Mouse (Mus musculus) right cerebral cortex, postnatal 25 days (tissue): ENCODE measurements around the gene Tapt1.

Experiments
- DNase-seq: peaks from one replicate; pipeline ENCODE4 v3.0.0; 2022

The Tapt1 gene

GRCm38 (mm10) chr5:44233933-44234332, 7.5 kb upstream of the Tapt1 start:
- DNase-seq = no peak

GRCm38 (mm10) chr5:44228756-44229155, 2.3 kb upstream of the Tapt1 start:
- DNase-seq = no peak

GRCm38 (mm10) chr5:44228323-44228722, 1.9 kb upstream of the Tapt1 start:
- DNase-seq = no peak

GRCm38 (mm10) chr5:44227462-44227840, 1.0 kb upstream of the Tapt1 start:
- no peak for DNase-seq

- DNase-seq = no peak
Measured at GRCm38 (mm10) chr5:44225911-44226520, 410 bp downstream of the Tapt1 start.

GRCm38 (mm10) chr5:44224916-44225600, 1.4 kb downstream of the Tapt1 start:
- no peak for DNase-seq

- no peak for DNase-seq
Measured at GRCm38 (mm10) chr5:44224251-44224650, 2.2 kb downstream of the Tapt1 start.

GRCm38 (mm10) chr5:44223341-44223881, 3.0 kb downstream of the Tapt1 start:
- no peak for DNase-seq

GRCm38 (mm10) chr5:44220430-44220829, 6.0 kb downstream of the Tapt1 start:
- DNase-seq = no peak

- DNase-seq = no peak
Measured at GRCm38 (mm10) chr5:44219871-44220270, 6.6 kb downstream of the Tapt1 start.

GRCm38 (mm10) chr5:44218483-44218882, 7.9 kb downstream of the Tapt1 start:
- DNase-seq = no peak

- no peak for DNase-seq
Measured at GRCm38 (mm10) chr5:44217685-44218041, 8.8 kb downstream of the Tapt1 start.

- no peak for DNase-seq
Measured at GRCm38 (mm10) chr5:44217041-44217684, 9.3 kb downstream of the Tapt1 start.

GRCm38 (mm10) chr5:44215118-44215517, 11.3 kb downstream of the Tapt1 start:
- DNase-seq = no peak

GRCm38 (mm10) chr5:44214025-44214424, 12.4 kb downstream of the Tapt1 start:
- no peak for DNase-seq

- no peak for DNase-seq
Measured at GRCm38 (mm10) chr5:44213391-44213790, 13.0 kb downstream of the Tapt1 start.

GRCm38 (mm10) chr5:44211818-44212465, 14.5 kb downstream of the Tapt1 start:
- no peak for DNase-seq

GRCm38 (mm10) chr5:44207286-44207685, 19.1 kb downstream of the Tapt1 start:
- DNase-seq = no peak

- no peak for DNase-seq
Measured at GRCm38 (mm10) chr5:44206651-44207050, 19.8 kb downstream of the Tapt1 start.

GRCm38 (mm10) chr5:44203410-44203809, 23.0 kb downstream of the Tapt1 start:
- peak; percentile 31 for DNase-seq

GRCm38 (mm10) chr5:44201665-44202064, 24.8 kb downstream of the Tapt1 start:
- no peak for DNase-seq

- DNase-seq = no peak
Measured at GRCm38 (mm10) chr5:44199109-44199508, 27.3 kb downstream of the Tapt1 start.

GRCm38 (mm10) chr5:44198471-44198870, 28.0 kb downstream of the Tapt1 start:
- DNase-seq = no peak

- DNase-seq = no peak
Measured at GRCm38 (mm10) chr5:44197806-44198205, 28.6 kb downstream of the Tapt1 start.
